Mouse (Mus musculus) G1E-ER4 (cell line): ENCODE measurements around the gene Foxn3. TPM values are rescaled to one million over a fixed set of nuclear protein-coding genes. Genes with fewer than 3 reads are reported as not detected.

ENCODE experiments used
- GATA1 ChIP-seq: IDR thresholded peaks from one replicate; pipeline ENCODE4 v1.8.0; 2012; ENCODE audit warnings: low read length, inconsistent platforms
- polyA plus RNA-seq: library from polyadenylated mRNA; stranded (reverse); fragments of >175 nt; gene quantifications from 2 replicates; pipeline ENCODE4 v1.2.3, GENCODE M21; 2012

Foxn3 gene
- polyA plus RNA-seq, 1 experiment, result 14.0 TPM

DNA sequence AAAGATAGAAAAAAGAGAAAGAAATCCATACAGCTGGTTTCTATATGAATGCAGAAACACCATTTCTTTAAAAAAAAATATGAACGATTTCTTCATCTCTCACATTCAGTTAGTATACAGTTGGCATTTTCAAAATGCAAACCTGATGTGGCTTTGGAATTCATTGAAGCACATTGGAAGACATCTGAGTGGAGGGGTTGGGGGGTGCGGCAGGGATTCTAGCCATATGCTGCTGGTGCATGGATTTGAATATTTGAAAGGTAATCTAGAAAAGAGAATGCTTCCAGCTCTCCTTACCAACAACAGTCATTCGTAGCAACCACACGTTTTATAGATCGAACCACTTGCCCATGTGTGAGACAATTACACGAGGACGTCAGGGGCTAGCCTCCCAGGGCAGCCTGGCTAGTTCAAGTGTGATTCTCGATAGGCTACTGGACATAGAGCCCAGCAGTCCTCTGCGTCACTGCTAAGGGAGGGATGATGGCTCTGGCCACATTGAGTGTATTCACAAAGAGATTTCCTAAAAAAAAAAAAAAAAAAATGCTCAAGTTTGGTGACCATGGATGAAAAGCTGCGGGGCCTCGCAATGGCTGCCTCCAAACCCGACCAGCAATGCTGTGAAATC, 96.0 kb downstream of the Foxn3 start:
- TF ChIP-seq GATA1, result no peak

GRCm38 (mm10) chr12:99466426-99466825, 97.0 kb downstream of the Foxn3 start:
- no peak for TF ChIP-seq GATA1

DNA sequence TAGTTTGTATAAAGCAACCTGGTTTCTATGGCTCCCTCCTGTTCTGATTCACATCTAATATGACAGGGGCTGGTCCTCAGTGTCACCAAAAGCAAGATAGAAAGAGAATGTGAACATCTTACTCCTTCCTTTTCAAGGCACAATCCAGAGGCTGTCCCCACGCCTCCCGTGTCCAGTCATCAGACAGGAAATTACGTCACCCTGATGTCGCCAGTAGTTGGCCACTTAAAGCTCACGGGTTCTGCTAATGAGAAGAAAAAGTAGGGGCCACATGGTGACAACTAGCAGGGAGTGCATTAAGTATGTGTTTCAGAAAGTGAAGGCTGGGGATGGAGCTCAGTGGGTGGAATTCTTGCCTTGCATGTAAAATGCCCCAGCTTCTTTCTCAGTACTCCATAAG, 99.1 kb downstream of the Foxn3 start:
- no peak for TF ChIP-seq GATA1

DNA sequence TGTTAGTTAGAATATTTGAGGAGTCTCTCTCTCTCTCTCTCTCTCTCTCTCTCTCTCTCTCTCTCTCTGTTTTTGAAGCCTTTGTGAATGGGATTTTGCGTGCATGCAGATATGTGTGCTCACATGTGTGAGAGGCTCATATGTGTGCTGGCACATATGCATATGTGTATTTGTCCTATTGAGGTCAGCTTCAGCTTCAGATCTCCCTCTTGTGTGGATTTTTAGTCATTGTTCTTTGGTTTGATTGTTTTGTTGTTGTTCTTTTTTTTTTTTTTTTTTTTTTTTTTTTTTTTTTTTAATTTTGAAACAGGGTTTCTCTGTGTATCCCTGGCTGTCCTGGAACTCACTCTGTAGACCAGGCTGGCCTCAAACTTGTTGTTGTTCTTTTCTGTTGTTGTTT, 100.5 kb downstream of the Foxn3 start:
- TF ChIP-seq GATA1, result no peak

- TF ChIP-seq GATA1, result no peak
These were observed 101.1 kb downstream of the Foxn3 start for GRCm38 (mm10) chr12:99462302-99462701.

GRCm38 (mm10) chr12:99457521-99458205, 105.7 kb downstream of the Foxn3 start:
- no peak for TF ChIP-seq GATA1

GRCm38 (mm10) chr12:99455580-99455979, 107.8 kb downstream of the Foxn3 start:
- TF ChIP-seq GATA1, result no peak

- TF ChIP-seq GATA1, result no peak
These were observed 109.0 kb downstream of the Foxn3 start for GRCm38 (mm10) chr12:99454394-99454793.

GRCm38 (mm10) chr12:99453797-99454196, 109.6 kb downstream of the Foxn3 start:
- no peak for TF ChIP-seq GATA1

DNA sequence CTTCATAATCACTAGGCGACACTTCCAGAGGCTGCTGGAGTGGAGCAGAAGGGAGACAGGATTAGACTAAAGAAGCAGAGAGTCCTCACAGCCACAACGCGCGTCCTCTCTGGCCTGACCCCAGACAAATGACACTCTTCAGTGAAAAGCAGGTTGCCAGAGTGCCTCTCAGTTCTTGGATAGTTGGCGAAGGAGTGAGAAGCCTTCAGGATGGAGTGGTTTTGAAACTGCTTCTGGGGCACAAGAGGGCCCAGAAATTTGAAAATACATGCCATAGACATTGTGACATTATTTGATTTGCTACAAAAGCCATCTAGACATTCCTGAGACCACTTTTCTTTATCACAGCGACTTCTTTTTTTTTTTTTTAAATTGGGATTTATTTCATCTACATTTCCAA, 113.3 kb downstream of the Foxn3 start:
- no peak for TF ChIP-seq GATA1

GRCm38 (mm10) chr12:99447791-99448190, 115.6 kb downstream of the Foxn3 start:
- TF ChIP-seq GATA1, result no peak

GRCm38 (mm10) chr12:99445018-99445674, 118.2 kb downstream of the Foxn3 start:
- no peak for TF ChIP-seq GATA1

GRCm38 (mm10) chr12:99442819-99443218, 120.6 kb downstream of the Foxn3 start:
- TF ChIP-seq GATA1, result no peak

- no peak for TF ChIP-seq GATA1
These were observed 122.4 kb downstream of the Foxn3 start for GRCm38 (mm10) chr12:99440953-99441352.

GRCm38 (mm10) chr12:99440022-99440421, 123.4 kb downstream of the Foxn3 start:
- TF ChIP-seq GATA1, result no peak

DNA sequence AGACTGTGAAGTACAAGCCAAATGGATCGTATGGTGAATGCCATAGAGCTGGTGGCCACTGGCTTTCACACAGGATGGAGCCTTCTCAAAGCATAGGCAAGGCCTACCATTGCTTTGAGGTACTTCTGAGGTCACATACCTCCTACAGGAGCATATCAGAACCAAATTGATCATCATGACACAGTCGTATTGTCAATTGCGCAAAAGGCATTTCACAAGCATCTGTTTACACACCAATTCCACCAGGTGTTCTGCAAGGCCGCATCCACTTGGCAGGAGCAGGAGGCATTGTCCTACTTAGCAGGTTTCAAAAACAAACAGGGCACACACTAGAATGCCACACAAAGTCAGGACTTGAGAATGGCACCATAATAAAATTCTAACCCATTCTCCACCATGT, 128.2 kb downstream of the Foxn3 start:
- TF ChIP-seq GATA1, result no peak

DNA sequence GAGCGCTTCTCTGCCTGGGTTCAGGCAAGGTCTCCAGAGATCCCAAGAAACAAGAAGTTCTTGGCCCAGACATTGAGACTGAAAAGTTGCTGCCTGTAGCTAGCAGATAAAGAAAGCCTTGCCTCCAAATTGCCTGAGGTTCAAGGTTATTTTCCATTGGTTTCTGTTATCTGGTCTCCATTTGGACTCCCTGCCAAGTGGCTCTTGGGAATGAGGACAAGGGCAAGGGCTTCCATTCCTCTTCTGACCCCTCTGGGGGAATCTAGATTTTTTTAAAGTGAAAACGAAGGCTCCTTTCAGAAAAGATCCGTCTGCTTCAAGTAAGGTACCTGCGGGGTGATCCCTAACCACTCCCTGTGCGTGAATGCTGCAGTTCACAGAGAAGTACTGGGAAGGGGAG, 130.0 kb downstream of the Foxn3 start:
- no peak for TF ChIP-seq GATA1
